Mouse (Mus musculus) olfactory bulb, adult 2 months (tissue): Measurements from ENCODE around the gene Xrcc5.

Experiments used
- CTCF ChIP-seq: fragments of 200-500 bp; IDR thresholded peaks from 2 replicates; pipeline ENCODE4 v1.5.1; 2012; ENCODE audit warnings: low read depth, mild to moderate bottlenecking, low read length, moderate library complexity; ENCODE audit not compliant: insufficient read depth
- POLR2A ChIP-seq: fragments of 200-500 bp; IDR thresholded peaks from 2 replicates; pipeline ENCODE4 v1.6.1; 2012; ENCODE audit warnings: mild to moderate bottlenecking, low read depth, low read length, moderate library complexity; ENCODE audit not compliant: insufficient read depth

- no peak for TF ChIP-seq CTCF
- no peak for TF ChIP-seq POLR2A
Measured at GRCm38 (mm10) chr1:72309744-72310424, 2.7 kb downstream of the Xrcc5 start.
